Mouse (Mus musculus): ENCODE measurements around the gene Rora. TPM values are rescaled to one million over a fixed set of nuclear protein-coding genes. Genes with fewer than 3 reads are reported as not detected.

The Rora gene
- total and polyA plus RNA-seq, 2 experiments = 11.3 to 30.8 TPM

GRCm38 (mm10) chr9:69084086-69084719 lies 430.6 kb downstream of the Rora start:
- DNase-seq (ENCODE audit: extremely low read depth, low read depth, low spot score) = no peak
- H3K36me3 ChIP-seq (ENCODE audit: control insufficient read depth, insufficient read depth, low read length) = no peaks in the 10 kb centered on the region
- no peak overlapping the region for H3K9ac ChIP-seq (ENCODE audit: low read depth, low read length)
- H3K4me1 ChIP-seq (ENCODE audit: control insufficient read depth, insufficient read depth, low read length) = no peaks in the 10 kb centered on the region
- H3K79me2 ChIP-seq (ENCODE audit: control insufficient read depth, insufficient read depth, low read length) = no peaks in the 10 kb centered on the region
- TF ChIP-seq POLR2A (IDR thresholded peaks at IDR 0.05; ENCODE audit: extremely low read depth, insufficient read depth, low read length) (no peak), CTCF (IDR thresholded peaks at IDR 0.05; ENCODE audit: low read depth, low read length) (no peak)
- no peak overlapping the region for H3K4me3 ChIP-seq (ENCODE audit: insufficient read depth, low read depth, low read length)
- no peak overlapping the region for H3K27ac ChIP-seq (replicated peaks; ENCODE audit: insufficient read depth, low read depth, low read length)
- H3K27me3 ChIP-seq (ENCODE audit: control insufficient read depth, insufficient read depth, low read length) = no peaks in the 10 kb centered on the region
- 93% methylated on average over 3 of the region's 3 CpGs for WGBS

GRCm38 (mm10) chr9:69084720-69085661 lies 431.4 kb downstream of the Rora start:
- Histone ChIP-seq H3K4me1 (ENCODE audit: control insufficient read depth, insufficient read depth, low read length) (no peaks in the 10 kb centered on the region), H3K9ac (ENCODE audit: low read depth, low read length) (no peak overlapping the region), H3K27me3 (ENCODE audit: control insufficient read depth, insufficient read depth, low read length) (no peaks in the 10 kb centered on the region), H3K36me3 (ENCODE audit: control insufficient read depth, insufficient read depth, low read length) (no peaks in the 10 kb centered on the region), H3K4me3 (ENCODE audit: insufficient read depth, low read depth, low read length) (no peak overlapping the region), H3K27ac (replicated peaks; ENCODE audit: insufficient read depth, low read depth, low read length) (no peak overlapping the region), H3K79me2 (ENCODE audit: control insufficient read depth, insufficient read depth, low read length) (no peaks in the 10 kb centered on the region)
- DNase-seq (ENCODE audit: extremely low read depth, low read depth, low spot score) = no peak
- TF ChIP-seq CTCF (IDR thresholded peaks at IDR 0.05; ENCODE audit: low read depth, low read length) (no peak), POLR2A (IDR thresholded peaks at IDR 0.05; ENCODE audit: extremely low read depth, insufficient read depth, low read length) (no peak)
- 85% methylated on average over 14 of the region's 14 CpGs for WGBS

- H3K36me3 ChIP-seq (ENCODE audit: control insufficient read depth, insufficient read depth, low read length) = no peaks in the 10 kb centered on the region
- no peak for DNase-seq (ENCODE audit: extremely low read depth, low read depth, low spot score)
- no peak overlapping the region for H3K4me3 ChIP-seq (ENCODE audit: insufficient read depth, low read depth, low read length)
- TF ChIP-seq POLR2A (IDR thresholded peaks at IDR 0.05; ENCODE audit: extremely low read depth, insufficient read depth, low read length) (no peak), CTCF (IDR thresholded peaks at IDR 0.05; ENCODE audit: low read depth, low read length) (no peak)
- H3K27ac ChIP-seq (replicated peaks; ENCODE audit: insufficient read depth, low read depth, low read length) = no peak overlapping the region
- H3K27me3 ChIP-seq (ENCODE audit: control insufficient read depth, insufficient read depth, low read length) = no peaks in the 10 kb centered on the region
- H3K79me2 ChIP-seq (ENCODE audit: control insufficient read depth, insufficient read depth, low read length) = no peaks in the 10 kb centered on the region
- H3K4me1 ChIP-seq (ENCODE audit: control insufficient read depth, insufficient read depth, low read length) = no peaks in the 10 kb centered on the region
- 89% methylated on average over 4 of the region's 4 CpGs for WGBS
- H3K9ac ChIP-seq (ENCODE audit: low read depth, low read length) = no peak overlapping the region
These were observed 433.3 kb downstream of the Rora start for GRCm38 (mm10) chr9:69086844-69087243.

GRCm38 (mm10) chr9:69087325-69087724 lies 433.7 kb downstream of the Rora start:
- 97% methylated on average over 1 of the region's 1 CpGs for WGBS
- Histone ChIP-seq H3K9ac (ENCODE audit: low read depth, low read length) (no peak overlapping the region), H3K27ac (replicated peaks; ENCODE audit: insufficient read depth, low read depth, low read length) (no peak overlapping the region), H3K79me2 (ENCODE audit: control insufficient read depth, insufficient read depth, low read length) (no peaks in the 10 kb centered on the region), H3K4me1 (ENCODE audit: control insufficient read depth, insufficient read depth, low read length) (no peaks in the 10 kb centered on the region), H3K4me3 (ENCODE audit: insufficient read depth, low read depth, low read length) (no peak overlapping the region), H3K27me3 (ENCODE audit: control insufficient read depth, insufficient read depth, low read length) (no peaks in the 10 kb centered on the region), H3K36me3 (ENCODE audit: control insufficient read depth, insufficient read depth, low read length) (no peaks in the 10 kb centered on the region)
- TF ChIP-seq CTCF (IDR thresholded peaks at IDR 0.05; ENCODE audit: low read depth, low read length) = no peak
- no peak for TF ChIP-seq POLR2A (IDR thresholded peaks at IDR 0.05; ENCODE audit: extremely low read depth, insufficient read depth, low read length)
- DNase-seq (ENCODE audit: extremely low read depth, low read depth, low spot score) = no peak

- WGBS = 98% methylated on average over 5 of the region's 5 CpGs
- Histone ChIP-seq H3K4me1 (ENCODE audit: control insufficient read depth, insufficient read depth, low read length) (no peaks in the 10 kb centered on the region), H3K27me3 (ENCODE audit: control insufficient read depth, insufficient read depth, low read length) (no peaks in the 10 kb centered on the region), H3K4me3 (ENCODE audit: insufficient read depth, low read depth, low read length) (no peak overlapping the region), H3K36me3 (ENCODE audit: control insufficient read depth, insufficient read depth, low read length) (no peaks in the 10 kb centered on the region), H3K9ac (ENCODE audit: low read depth, low read length) (no peak overlapping the region), H3K27ac (replicated peaks; ENCODE audit: insufficient read depth, low read depth, low read length) (no peak overlapping the region), H3K79me2 (ENCODE audit: control insufficient read depth, insufficient read depth, low read length) (no peaks in the 10 kb centered on the region)
- TF ChIP-seq POLR2A (IDR thresholded peaks at IDR 0.05; ENCODE audit: extremely low read depth, insufficient read depth, low read length) (no peak), CTCF (IDR thresholded peaks at IDR 0.05; ENCODE audit: low read depth, low read length) (no peak)
- no peak for DNase-seq (ENCODE audit: extremely low read depth, low read depth, low spot score)
These were observed 437.2 kb downstream of the Rora start for GRCm38 (mm10) chr9:69090749-69091270.
